Mouse (Mus musculus): ENCODE results near the gene Hpcal1. TPM values are rescaled to one million over a fixed set of nuclear protein-coding genes. Genes with fewer than 3 reads are reported as not detected.
"Not testable (repeated sequence)": the region's sequence is repeated elsewhere in the genome, so short reads cannot be mapped to it uniquely, and the experiment has no call there.

Gene Hpcal1
- total RNA-seq, 4 experiments from 2014 or later, result 61.9 to 68.4 (median 66.1) TPM

GRCm38 (mm10) chr12:17770538-17770937 lies 79.9 kb downstream of the Hpcal1 start:
- no peak for DNase-seq (ENCODE audit: low spot score in 2 of 2)

GRCm38 (mm10) chr12:17773721-17774120 lies 83.1 kb downstream of the Hpcal1 start:
- DNase-seq (ENCODE audit: low spot score in 2 of 2), result peak in 1 of 2 experiments; percentile 5

- DNase-seq (ENCODE audit: low spot score in 2 of 2), result not testable (repeated sequence)
Measured at GRCm38 (mm10) chr12:17774842-17775241, 84.2 kb downstream of the Hpcal1 start.

- peak in 1 of 2 experiments; percentile 21 for DNase-seq (ENCODE audit: low spot score in 2 of 2)
Measured at GRCm38 (mm10) chr12:17778320-17778719, 87.7 kb downstream of the Hpcal1 start.

GRCm38 (mm10) chr12:17779093-17779492 lies 88.4 kb downstream of the Hpcal1 start:
- DNase-seq (ENCODE audit: low spot score in 2 of 2), result no peak

GRCm38 (mm10) chr12:17789486-17789885 lies 98.8 kb downstream of the Hpcal1 start:
- DNase-seq (ENCODE audit: low spot score in 2 of 2), result no peak

- DNase-seq (ENCODE audit: low spot score in 2 of 2), result no peak
Measured at GRCm38 (mm10) chr12:17791111-17791510, 100.5 kb downstream of the Hpcal1 start.

GRCm38 (mm10) chr12:17792756-17793155 lies 102.1 kb downstream of the Hpcal1 start:
- DNase-seq (ENCODE audit: low spot score in 2 of 2), result no peak

GRCm38 (mm10) chr12:17795660-17796278 lies 105.1 kb downstream of the Hpcal1 start:
- DNase-seq (ENCODE audit: low spot score in 2 of 2), result peak; percentile 28 to 56

GRCm38 (mm10) chr12:17798261-17798660 lies 107.6 kb downstream of the Hpcal1 start:
- DNase-seq (ENCODE audit: low spot score in 2 of 2), result not testable (repeated sequence)

- peak; percentile 48 to 80 for DNase-seq (ENCODE audit: low spot score in 2 of 2)
Measured at GRCm38 (mm10) chr12:17808542-17808941, 117.9 kb downstream of the Hpcal1 start.

- not testable (repeated sequence) for DNase-seq (ENCODE audit: low spot score in 2 of 2)
Measured at GRCm38 (mm10) chr12:17835279-17835678, 144.6 kb downstream of the Hpcal1 start.

Other genes with a start within 250 kb of the Hpcal1 start
- 10 to 100 TPM; 66.4 to 90.7 (median 85.7) TPM for gene Odc1, start 146.1 kb upstream of the Hpcal1 start, total RNA-seq (2022)